Mouse (Mus musculus) heart, postnatal 0 days (tissue): ENCODE results near the gene Ifi202b.

Source experiments
- CTCF ChIP-seq: IDR thresholded peaks from 2 replicates; pipeline ENCODE4 v1.5.1; 2016; ENCODE audit warnings: antibody characterized with exemption, control low read depth, low read depth
- EP300 ChIP-seq: IDR thresholded peaks from 2 replicates; pipeline ENCODE4 v1.6.1; 2016; ENCODE audit warnings: antibody characterized with exemption, low read depth

DNA sequence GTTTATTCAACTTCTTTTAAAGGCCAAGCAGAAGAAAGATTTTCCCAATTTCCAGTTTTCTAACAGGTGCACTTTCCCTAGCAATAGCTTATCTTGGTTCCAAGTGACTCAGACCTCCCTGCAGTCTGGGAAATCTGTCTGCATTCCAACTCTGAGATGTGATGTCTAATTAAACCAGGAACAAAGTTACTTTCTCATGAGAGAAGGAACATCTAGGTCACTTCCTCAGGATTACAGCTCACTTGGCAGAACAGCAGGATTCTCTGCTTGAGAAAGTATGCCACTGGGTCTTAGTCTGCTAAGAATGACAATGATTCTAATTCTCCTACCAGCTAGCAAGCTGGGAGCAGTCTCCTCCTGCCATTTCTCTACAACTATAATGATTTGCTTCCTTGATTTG lies 9.4 kb downstream of the Ifi202b start:
- TF ChIP-seq CTCF = no peak
- TF ChIP-seq EP300 = no peak
